Mouse (Mus musculus) testis, postnatal 10 days (tissue): ENCODE measurements at regions not wholly inside any gene's neighbourhood (a gene's known extent, or its start where the extent isn't known, plus 50 kb on each side); places are given as distances from the start of the nearest gene placed in this dataset.
"Not testable (repeated sequence)": the region's sequence is repeated elsewhere in the genome, so short reads cannot be mapped to it uniquely, and the experiment has no call there.

Experiments
- DNase-seq: peaks from one replicate; pipeline ENCODE4 v3.0.0; 2021; ENCODE audit warnings: low spot score

DNA sequence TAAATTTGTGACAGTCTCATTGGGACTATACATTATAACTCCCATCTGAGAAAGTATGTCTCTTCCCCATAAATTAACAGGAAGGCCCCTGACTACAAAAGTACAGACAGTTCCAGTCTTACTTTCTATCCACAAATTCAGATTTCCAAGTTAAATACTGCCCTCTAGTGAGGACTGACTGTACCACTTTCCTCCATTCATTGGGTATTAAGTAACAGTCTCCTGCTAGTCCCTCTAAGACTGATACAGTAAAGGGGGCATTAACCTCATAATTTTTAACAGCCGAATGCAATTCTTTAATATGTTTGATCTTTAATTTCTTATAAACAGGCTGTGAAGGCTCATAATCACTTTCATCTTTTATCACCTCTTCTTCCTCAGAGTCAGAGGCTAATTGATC lies 131.0 kb upstream of the Adcyap1 start:
- not testable (repeated sequence) for DNase-seq

DNA sequence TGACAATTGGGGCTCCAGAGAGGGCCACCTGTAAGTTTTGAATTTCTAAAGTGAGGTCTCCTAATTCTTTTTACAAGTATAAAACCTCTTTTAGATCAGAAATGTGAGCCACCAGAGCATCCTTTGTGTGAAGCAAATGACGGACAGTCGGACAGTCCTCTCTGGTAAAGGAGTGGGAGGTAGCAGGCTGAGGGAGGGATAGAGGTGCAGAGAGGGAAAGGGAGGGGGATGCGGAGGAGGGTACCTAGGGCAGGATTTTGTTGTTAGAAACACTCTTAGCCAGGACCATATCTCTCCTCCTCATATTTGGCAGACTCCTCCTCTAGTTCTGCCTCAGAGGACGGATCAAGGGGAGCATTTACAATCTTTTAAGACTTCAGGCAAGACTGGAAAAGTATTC lies 130.3 kb upstream of the Adcyap1 start:
- no peak for DNase-seq

DNA sequence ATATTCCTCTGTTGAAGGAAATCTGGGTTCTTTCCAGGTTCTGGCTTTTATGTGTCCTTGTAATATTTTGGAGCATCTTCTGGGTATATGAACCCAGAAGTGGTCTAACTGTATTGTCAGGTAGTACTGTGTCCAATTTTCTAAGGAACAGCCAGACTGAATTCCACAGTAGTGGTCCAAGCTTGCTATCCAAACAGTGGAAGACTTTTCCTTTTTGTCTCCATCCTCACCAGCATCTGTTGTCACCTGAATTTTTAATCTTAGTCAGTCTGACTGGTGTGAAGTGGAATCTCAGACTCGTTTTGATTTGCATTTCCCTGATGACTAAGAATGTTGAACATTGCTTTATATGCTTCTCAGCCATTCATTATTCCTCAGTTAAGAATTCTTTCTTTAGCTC lies 114.8 kb upstream of the Adcyap1 start:
- DNase-seq = no peak

DNA sequence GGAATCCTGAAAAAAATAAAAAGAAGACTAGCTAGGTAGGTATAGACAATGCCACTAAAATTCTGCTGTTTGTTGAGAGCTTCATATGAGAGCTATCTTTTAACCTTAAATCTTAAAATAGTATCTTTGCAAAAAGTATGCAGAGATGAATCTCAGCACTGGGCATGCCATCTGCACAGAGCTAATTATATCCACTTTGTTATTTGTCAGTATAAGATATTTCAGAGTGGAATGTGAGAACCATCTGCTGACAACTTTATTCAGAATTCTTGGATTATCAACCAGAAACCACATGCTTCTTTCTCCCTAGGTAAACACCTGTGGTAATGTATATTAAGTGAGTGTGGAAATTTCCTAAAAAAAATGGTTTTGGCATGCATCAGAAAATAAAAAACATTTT lies 94.3 kb upstream of the Adcyap1 start:
- no peak for DNase-seq

DNA sequence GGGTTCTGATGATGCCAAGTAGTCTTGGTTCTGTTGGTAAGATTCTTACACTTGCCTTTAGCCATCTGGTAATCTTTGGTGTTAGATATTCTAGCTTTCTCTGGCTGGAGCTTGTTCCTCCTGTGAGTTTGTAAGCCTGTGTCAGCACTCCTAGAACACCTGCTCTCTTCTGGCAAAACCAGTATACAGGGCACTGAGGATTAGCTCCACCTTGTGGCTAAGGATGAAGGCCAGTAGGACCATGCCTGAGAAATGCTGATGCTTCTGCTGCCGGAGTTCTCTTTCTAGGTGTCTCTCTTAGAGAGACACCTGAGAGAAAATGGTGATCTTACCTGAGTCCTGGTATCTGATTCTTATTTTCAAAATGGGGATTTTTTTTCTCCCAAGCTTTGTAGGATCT lies 58.8 kb upstream of the Adcyap1 start:
- no peak for DNase-seq

DNA sequence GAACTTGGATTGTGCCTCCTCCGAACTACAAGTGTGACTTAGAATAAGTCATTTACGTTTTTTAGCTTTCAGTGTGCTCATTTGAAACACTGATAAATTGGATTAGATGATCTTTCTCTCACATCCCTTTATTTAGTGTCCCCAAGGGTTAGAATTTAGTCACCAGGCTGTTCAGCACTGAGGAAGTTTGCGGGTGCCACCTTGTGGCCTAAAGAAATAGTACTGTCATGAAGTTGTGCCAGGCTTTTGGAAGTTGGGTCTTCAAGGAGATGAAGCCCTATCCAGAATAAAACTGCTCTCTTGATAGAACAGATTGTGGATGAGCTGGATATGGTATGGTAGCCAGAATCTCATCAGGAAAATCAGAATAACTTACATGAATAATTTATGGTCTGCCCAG lies 57.7 kb upstream of the Adcyap1 start:
- peak; percentile 56 for DNase-seq
